Mouse (Mus musculus) forebrain, embryonic 14.5 days (tissue): ENCODE measurements around the gene Asb2. TPM values are rescaled to one million over a fixed set of nuclear protein-coding genes. Genes with fewer than 3 reads are reported as not detected.

Experiments
- ATAC-seq: fragments of 200-750 bp; cut with Nextera tagmentation; 2 replicates; pipeline ENCODE4 v1.8.0; 2017; ENCODE audit warnings: mild to moderate bottlenecking, moderate library complexity
- DNase-seq: peaks from one replicate; pipeline ENCODE4 v3.0.0-alpha.2; 2015; ENCODE audit warnings: low spot score
- H3K27ac ChIP-seq: fragments of 300-500 bp; sonication (generic); 2 replicates; pipeline ENCODE4 v1.5.1; 2014; ENCODE audit warnings: low read depth, mild to moderate bottlenecking, control low read depth, low read length, moderate library complexity
- H3K27me3 ChIP-seq: fragments of 300-500 bp; sonication (generic); replicated peaks from 2 replicates; pipeline ENCODE4 v1.6.1; 2014; ENCODE audit warnings: low read length, control low read depth, mixed read lengths; ENCODE audit not compliant: control insufficient read depth, insufficient read depth
- H3K36me3 ChIP-seq: fragments of 300-500 bp; sonication (generic); 2 replicates; pipeline ENCODE4 v1.6.1; 2014; ENCODE audit warnings: low read length, control low read depth; ENCODE audit not compliant: control insufficient read depth, insufficient read depth
- H3K4me1 ChIP-seq: fragments of 300-500 bp; sonication (generic); 2 replicates; pipeline ENCODE4 v1.6.1; 2014; ENCODE audit warnings: antibody characterized with exemption, low read length, control low read depth; ENCODE audit not compliant: control insufficient read depth, insufficient read depth
- H3K4me2 ChIP-seq: fragments of 300-500 bp; sonication (generic); 2 replicates; pipeline ENCODE4 v1.6.1; 2014; ENCODE audit warnings: mild to moderate bottlenecking, control low read depth, low read length
- H3K4me3 ChIP-seq: fragments of 300-500 bp; sonication (generic); 2 replicates; pipeline ENCODE4 v1.5.1; 2014; ENCODE audit warnings: low read depth, low read length, control low read depth
- H3K9ac ChIP-seq: fragments of 300-500 bp; sonication (generic); 2 replicates; pipeline ENCODE4 v1.6.1; 2014; ENCODE audit warnings: mild to moderate bottlenecking, low read length, control low read depth, moderate library complexity
- H3K9me3 ChIP-seq: fragments of 300-500 bp; sonication (generic); replicated peaks from 2 replicates; pipeline ENCODE4 v1.6.1; 2016; ENCODE audit warnings: low read length, control low read depth, mixed read lengths; ENCODE audit not compliant: control insufficient read depth
- WGBS: fragments of 180-500 bp; shearing (Covaris S2); extraction: QIAGEN DNeasy Blood & Tissue Kit; methylation state at CpG from one replicate; pipeline ENCODE4 v1.1.7; 2014; 5-methylcytosine and 5-hydroxymethylcytosine counted together
- polyA plus RNA-seq: library from polyadenylated mRNA; unstranded; fragments of >200 nt; fragmentation: Nextera tagmentation; extraction: Ambion mirVana; gene quantifications from 2 replicates; pipeline ENCODE4 v1.2.1, GENCODE M21; 2014

Gene Asb2
- polyA plus RNA-seq, 1 experiment from 2014 or later, result 0.69 TPM

GRCm38 (mm10) chr12:103281491-103281890, 74.3 kb downstream of the Asb2 start:
- WGBS, result 74% methylated on average over 2 of the region's 2 CpGs
- H3K27me3 ChIP-seq, result no peaks in the 10 kb centered on the region
- no peaks in the 10 kb centered on the region for H3K36me3 ChIP-seq
- no peak overlapping the region for H3K4me3 ChIP-seq
- H3K27ac ChIP-seq, result no peak overlapping the region
- ATAC-seq (no peak), DNase-seq (no peak)
- H3K4me1 ChIP-seq, result no peaks in the 10 kb centered on the region
- H3K4me2 ChIP-seq, result no peak overlapping the region
- H3K9me3 ChIP-seq, result 0 out of 2 replicates have a peak, but pooled peaks cover 6% of the 10 kb centered on the region
- H3K9ac ChIP-seq, result no peak overlapping the region

- no peaks in the 10 kb centered on the region for H3K4me1 ChIP-seq
- H3K27me3 ChIP-seq, result no peaks in the 10 kb centered on the region
- H3K27ac ChIP-seq, result no peak overlapping the region
- no peaks in the 10 kb centered on the region for H3K36me3 ChIP-seq
- WGBS, result 80% methylated on average over 4 of the region's 4 CpGs
- DNase-seq (no peak), ATAC-seq (no peak)
- no peak overlapping the region for H3K4me3 ChIP-seq
- no peak overlapping the region for H3K4me2 ChIP-seq
- H3K9ac ChIP-seq, result no peak overlapping the region
- 0 out of 2 replicates have a peak, but pooled peaks cover 6% of the 10 kb centered on the region for H3K9me3 ChIP-seq
Observed at GRCm38 (mm10) chr12:103276422-103276821, 79.4 kb downstream of the Asb2 start.

- 94% methylated on average over 2 of the region's 2 CpGs for WGBS
Observed at GRCm38 (mm10) chr12:103273732-103274131, 82.1 kb downstream of the Asb2 start.

GRCm38 (mm10) chr12:103273051-103273450, 82.8 kb downstream of the Asb2 start:
- WGBS, result 64% methylated on average over 6 of the region's 6 CpGs
- Histone ChIP-seq H3K9ac (no peak overlapping the region), H3K9me3 (0 out of 2 replicates have a peak, but pooled peaks cover 5% of the 10 kb centered on the region), H3K4me3 (no peak overlapping the region), H3K27ac (no peak overlapping the region), H3K4me1 (no peaks in the 10 kb centered on the region), H3K4me2 (no peak overlapping the region), H3K36me3 (no peaks in the 10 kb centered on the region), H3K27me3 (no peaks in the 10 kb centered on the region)
- no peak for ATAC-seq
- no peak for DNase-seq

More at GRCm38 (mm10) chr12:103273732-103274131, 82.1 kb downstream of the Asb2 start:
- Histone ChIP-seq H3K27me3 (no peaks in the 10 kb centered on the region), H3K4me2 (no peak overlapping the region), H3K27ac (no peak overlapping the region), H3K9me3 (0 out of 2 replicates have a peak, but pooled peaks cover 6% of the 10 kb centered on the region), H3K4me1 (no peaks in the 10 kb centered on the region), H3K9ac (no peak overlapping the region), H3K4me3 (no peak overlapping the region), H3K36me3 (no peaks in the 10 kb centered on the region)
- ATAC-seq (no peak), DNase-seq (no peak)

GRCm38 (mm10) chr12:103272176-103272575, 83.6 kb downstream of the Asb2 start:
- Histone ChIP-seq H3K4me1 (no peaks in the 10 kb centered on the region), H3K27ac (no peak overlapping the region), H3K36me3 (no peaks in the 10 kb centered on the region), H3K4me3 (no peak overlapping the region), H3K27me3 (no peaks in the 10 kb centered on the region), H3K9ac (no peak overlapping the region), H3K9me3 (no peaks in the 10 kb centered on the region), H3K4me2 (no peak overlapping the region)
- ATAC-seq, result no peak
- WGBS, result 88% methylated on average over 3 of the region's 3 CpGs
- DNase-seq, result no peak

Other genes starting within 250 kb of the Asb2 start
- gene Prima1, start 113.9 kb downstream of the Asb2 start, polyA plus RNA-seq, result 0.33 TPM in 1 of 2 replicates, not detected in the other
- gene Fam181a, start 45.0 kb downstream of the Asb2 start, polyA plus RNA-seq, result 5.2 and 5.5 TPM in 2 replicates
- gene Otub2, start 32.7 kb upstream of the Asb2 start, polyA plus RNA-seq, result 20.8 and 23.4 TPM in 2 replicates
- 1.2 and 1.3 TPM in 2 replicates for gene 9330161L09Rik, start 51.8 kb upstream of the Asb2 start, polyA plus RNA-seq
- 103 and 110 TPM in 2 replicates for gene Ddx24, start 69.8 kb upstream of the Asb2 start, polyA plus RNA-seq
- gene Ifi27, start 78.2 kb upstream of the Asb2 start, polyA plus RNA-seq, result 7.1 and 9.4 TPM in 2 replicates
- 3.3 and 4.9 TPM in 2 replicates for gene Ifi27l2a, start 87.7 kb upstream of the Asb2 start, polyA plus RNA-seq
- not detected in 2 replicates for gene Ifi27l2b, start 101.2 kb upstream of the Asb2 start, polyA plus RNA-seq
- 2.2 TPM in 2 replicates for gene Ppp4r4, start 176.3 kb upstream of the Asb2 start, polyA plus RNA-seq